Mouse (Mus musculus) erythroblast, embryonic 14.5 days (primary cell): ENCODE data around the gene Epb41l4b.

Experiments
- GATA1 ChIP-seq: IDR thresholded peaks from 2 replicates; pipeline ENCODE4 v1.6.1; 2012; ENCODE audit warnings: low read length, inconsistent platforms, mixed read lengths
- TAL1 ChIP-seq: IDR thresholded peaks from 3 replicates; pipeline ENCODE4 v1.6.1; 2012; ENCODE audit warnings: low read length, inconsistent platforms, mixed read lengths

- TF ChIP-seq GATA1 (no peak), TAL1 (no peak)
These were observed 87.6 kb downstream of the Epb41l4b start for GRCm38 (mm10) chr4:57055635-57056034.
